Mouse (Mus musculus) stomach, embryonic 14.5 days (tissue): Measurements from ENCODE around the gene Fam241a. TPM values are rescaled to one million over a fixed set of nuclear protein-coding genes. Genes with fewer than 3 reads are reported as not detected.

Source experiments
- ATAC-seq: fragments of 200-750 bp; cut with Nextera tagmentation; 2 replicates; pipeline ENCODE4 v1.8.0; 2017; ENCODE audit warnings: low read depth, moderate TSS enrichment; ENCODE audit not compliant: insufficient number of reproducible peaks, insufficient read depth, low FRiP score
- H3K27ac ChIP-seq: fragments of 300-500 bp; sonication (generic); 2 replicates; pipeline ENCODE4 v1.5.1; 2014; ENCODE audit warnings: mild to moderate bottlenecking, low read length, moderate library complexity, mixed read lengths
- H3K27me3 ChIP-seq: fragments of 300-500 bp; sonication (generic); 2 replicates; pipeline ENCODE4 v1.6.1; 2014; ENCODE audit warnings: low read length, control low read depth, mixed read lengths; ENCODE audit not compliant: control insufficient read depth, insufficient read depth
- H3K36me3 ChIP-seq: fragments of 300-500 bp; sonication (generic); 2 replicates; pipeline ENCODE4 v1.6.1; 2014; ENCODE audit warnings: mild to moderate bottlenecking, control low read depth, low read length, moderate library complexity, mixed read lengths; ENCODE audit not compliant: control insufficient read depth, insufficient read depth
- H3K4me1 ChIP-seq: fragments of 300-500 bp; sonication (generic); 2 replicates; pipeline ENCODE4 v1.6.1; 2014; ENCODE audit warnings: low read length, control low read depth, mixed read lengths; ENCODE audit not compliant: control insufficient read depth, insufficient read depth
- H3K4me2 ChIP-seq: fragments of 300-500 bp; sonication (generic); replicated peaks from 2 replicates; pipeline ENCODE4 v1.6.1; 2014; ENCODE audit warnings: low read depth, low read length, control low read depth
- H3K4me3 ChIP-seq: fragments of 300-500 bp; sonication (generic); 2 replicates; pipeline ENCODE4 v1.5.1; 2014; ENCODE audit warnings: low read depth, low read length, control low read depth
- H3K9ac ChIP-seq: fragments of 300-500 bp; sonication (generic); replicated peaks from 2 replicates; pipeline ENCODE4 v1.6.1; 2014; ENCODE audit warnings: low read depth, mild to moderate bottlenecking, control low read depth, low read length, moderate library complexity, mixed read lengths
- H3K9me3 ChIP-seq: fragments of 300-500 bp; sonication (generic); 2 replicates; pipeline ENCODE4 v1.6.1; 2016; ENCODE audit warnings: low read depth, low read length, control low read depth; ENCODE audit not compliant: control insufficient read depth
- WGBS: fragments of 180-500 bp; shearing (Covaris S2); extraction: QIAGEN DNeasy Blood & Tissue Kit; methylation state at CpG from one replicate; pipeline ENCODE4 v1.1.7; 2014; 5-methylcytosine and 5-hydroxymethylcytosine counted together
- polyA plus RNA-seq: library from polyadenylated mRNA; unstranded; fragments of >200 nt; fragmentation: Nextera tagmentation; extraction: Ambion mirVana; gene quantifications from 2 replicates; pipeline ENCODE4 v1.2.1, GENCODE M21; 2014

Gene Fam241a
- polyA plus RNA-seq, 1 experiment from 2014 or later, result 17.0 TPM

GRCm38 (mm10) chr3:127890008-127890407 is 6.1 kb downstream of the Fam241a start:
- Histone ChIP-seq H3K4me3 (no peak overlapping the region), H3K9ac (no peak overlapping the region), H3K36me3 (no peaks in the 10 kb centered on the region), H3K9me3 (no peaks in the 10 kb centered on the region), H3K27ac (no peak overlapping the region), H3K27me3 (no peaks in the 10 kb centered on the region), H3K4me2 (no peak overlapping the region), H3K4me1 (no peaks in the 10 kb centered on the region)
- ATAC-seq, result no peak

- Histone ChIP-seq H3K36me3 (no peaks in the 10 kb centered on the region), H3K4me2 (no peak overlapping the region), H3K27ac (no peak overlapping the region), H3K9me3 (no peaks in the 10 kb centered on the region), H3K4me1 (no peaks in the 10 kb centered on the region), H3K27me3 (no peaks in the 10 kb centered on the region), H3K4me3 (no peak overlapping the region), H3K9ac (no peak overlapping the region)
- 69% methylated on average over 3 of the region's 3 CpGs for WGBS
- no peak for ATAC-seq
Measured at GRCm38 (mm10) chr3:127889570-127889969, 6.6 kb downstream of the Fam241a start.

GRCm38 (mm10) chr3:127881684-127882083 is 14.4 kb downstream of the Fam241a start:
- Histone ChIP-seq H3K4me1 (no peaks in the 10 kb centered on the region), H3K9me3 (no peaks in the 10 kb centered on the region), H3K27me3 (no peaks in the 10 kb centered on the region), H3K4me3 (no peak overlapping the region), H3K4me2 (no peak overlapping the region), H3K27ac (no peak overlapping the region), H3K36me3 (no peaks in the 10 kb centered on the region), H3K9ac (no peak overlapping the region)
- 60% methylated on average over 2 of the region's 2 CpGs for WGBS
- ATAC-seq, result no peak

- no peak overlapping the region for H3K4me2 ChIP-seq
- no peaks in the 10 kb centered on the region for H3K27me3 ChIP-seq
- H3K4me1 ChIP-seq, result no peaks in the 10 kb centered on the region
- no peak for ATAC-seq
- H3K36me3 ChIP-seq, result no peaks in the 10 kb centered on the region
- H3K9me3 ChIP-seq, result no peaks in the 10 kb centered on the region
- H3K9ac ChIP-seq, result no peak overlapping the region
- 92% methylated on average over 3 of the region's 3 CpGs for WGBS
- H3K27ac ChIP-seq, result no peak overlapping the region
- H3K4me3 ChIP-seq, result no peak overlapping the region
Measured at GRCm38 (mm10) chr3:127879968-127880367, 16.2 kb downstream of the Fam241a start.

- WGBS, result 83% methylated on average over 2 of the region's 2 CpGs
- H3K27me3 ChIP-seq, result no peaks in the 10 kb centered on the region
Measured at GRCm38 (mm10) chr3:127875509-127875908, 20.6 kb downstream of the Fam241a start.

GRCm38 (mm10) chr3:127875059-127875458 is 21.1 kb downstream of the Fam241a start:
- no peak for ATAC-seq
- 61% methylated on average over 7 of the region's 7 CpGs for WGBS
- Histone ChIP-seq H3K27me3 (no peaks in the 10 kb centered on the region), H3K4me3 (no peak overlapping the region), H3K9ac (no peak overlapping the region), H3K27ac (no peak overlapping the region), H3K4me1 (peaks cover 5% of the 10 kb centered on the region; the same call in 1 of the 2 replicates), H3K9me3 (no peaks in the 10 kb centered on the region), H3K36me3 (no peaks in the 10 kb centered on the region), H3K4me2 (no peak overlapping the region)

More at GRCm38 (mm10) chr3:127875509-127875908, 20.6 kb downstream of the Fam241a start:
- no peak for ATAC-seq
- Histone ChIP-seq H3K9ac (no peak overlapping the region), H3K36me3 (no peaks in the 10 kb centered on the region), H3K27ac (no peak overlapping the region), H3K4me1 (peaks cover 5% of the 10 kb centered on the region; the same call in 1 of the 2 replicates), H3K9me3 (no peaks in the 10 kb centered on the region), H3K4me3 (no peak overlapping the region), H3K4me2 (no peak overlapping the region)

- Histone ChIP-seq H3K4me3 (no peak overlapping the region), H3K27me3 (no peaks in the 10 kb centered on the region), H3K27ac (no peak overlapping the region), H3K4me2 (no peak overlapping the region), H3K4me1 (peaks cover 5% of the 10 kb centered on the region; the same call in 1 of the 2 replicates), H3K36me3 (no peaks in the 10 kb centered on the region), H3K9me3 (no peaks in the 10 kb centered on the region), H3K9ac (no peak overlapping the region)
- peak; percentile 82; the same call in 1 of the 2 replicates for ATAC-seq
- WGBS, result 13% methylated on average over 4 of the region's 4 CpGs
Measured at GRCm38 (mm10) chr3:127874254-127874883, 21.8 kb downstream of the Fam241a start.

GRCm38 (mm10) chr3:127871575-127871974 is 24.5 kb downstream of the Fam241a start:
- Histone ChIP-seq H3K4me1 (peaks cover 5% of the 10 kb centered on the region; the same call in 1 of the 2 replicates), H3K27ac (no peak overlapping the region), H3K9me3 (no peaks in the 10 kb centered on the region), H3K9ac (no peak overlapping the region), H3K4me2 (no peak overlapping the region), H3K36me3 (no peaks in the 10 kb centered on the region), H3K4me3 (no peak overlapping the region), H3K27me3 (no peaks in the 10 kb centered on the region)
- WGBS, result 76% methylated on average over 9 of the region's 9 CpGs
- no peak for ATAC-seq

- ATAC-seq, result no peak
- Histone ChIP-seq H3K9me3 (no peaks in the 10 kb centered on the region), H3K9ac (no peak overlapping the region), H3K4me3 (no peak overlapping the region), H3K4me1 (peaks cover 5% of the 10 kb centered on the region; the same call in 1 of the 2 replicates), H3K27ac (no peak overlapping the region), H3K4me2 (no peak overlapping the region), H3K36me3 (no peaks in the 10 kb centered on the region), H3K27me3 (no peaks in the 10 kb centered on the region)
- WGBS, result 58% methylated on average over 5 of the region's 5 CpGs
Measured at GRCm38 (mm10) chr3:127868880-127869279, 27.2 kb downstream of the Fam241a start.
